Mouse (Mus musculus): ENCODE data around the gene Tprg. TPM values are rescaled to one million over a fixed set of nuclear protein-coding genes. Genes with fewer than 3 reads are reported as not detected.
A peak's percentile ranks its signal among the peaks of the same experiment; 100 is the strongest.

Tprg gene
- total and polyA plus RNA-seq, 2 experiments from 2014 or later = 0.18 TPM; not detected in 1

DNA sequence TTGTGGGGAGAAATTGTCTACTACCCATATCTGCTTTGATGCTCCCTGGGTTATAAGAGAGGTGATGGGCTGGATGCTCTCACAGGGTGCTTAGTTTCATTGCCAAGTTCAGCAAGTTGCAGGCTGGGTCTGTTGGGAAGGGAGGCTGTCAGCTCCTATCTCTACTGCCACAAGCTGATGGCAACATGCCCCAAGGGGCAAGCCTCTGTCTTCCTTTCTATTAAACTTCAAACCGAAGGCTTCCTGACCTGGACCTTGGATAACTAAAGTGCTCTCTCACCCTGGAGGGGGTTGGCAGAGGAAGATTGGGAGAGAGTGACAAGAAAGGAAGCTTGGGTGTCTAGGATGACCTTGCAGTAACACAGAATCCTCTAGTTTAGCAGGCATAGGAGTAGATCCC, 108.1 kb downstream of the Tprg start:
- Histone ChIP-seq H3K9me3 (replicated peaks; ENCODE audit: control insufficient read depth, low read length) (no peaks in the 10 kb centered on the region), H3K9ac (replicated peaks; ENCODE audit: low read depth, low read length) (no peak overlapping the region), H3K4me1 (ENCODE audit: control insufficient read depth, insufficient read depth) (no peaks in the 10 kb centered on the region), H3K27me3 (ENCODE audit: control insufficient read depth, insufficient read depth, low read length) (no peaks in the 10 kb centered on the region), H3K36me3 (replicated peaks; ENCODE audit: control insufficient read depth, insufficient read depth, low read length) (no peaks in the 10 kb centered on the region), H3K27ac (ENCODE audit: low read depth) (no peak overlapping the region), H3K4me2 (ENCODE audit: low read depth, low read length) (no peak overlapping the region), H3K4me3 (ENCODE audit: low read depth, low read length) (no peak overlapping the region)
- ATAC-seq (ENCODE audit: insufficient read depth, low read depth) (no peak), DNase-seq (ENCODE audit: low spot score) (no peak)
- TF ChIP-seq CTCF (IDR thresholded peaks at IDR 0.05; ENCODE audit: low read depth) (no peak), EP300 (IDR thresholded peaks at IDR 0.05; ENCODE audit: low read depth) (no peak)
- WGBS = 30% methylated on average over 1 of the region's 1 CpGs

DNA sequence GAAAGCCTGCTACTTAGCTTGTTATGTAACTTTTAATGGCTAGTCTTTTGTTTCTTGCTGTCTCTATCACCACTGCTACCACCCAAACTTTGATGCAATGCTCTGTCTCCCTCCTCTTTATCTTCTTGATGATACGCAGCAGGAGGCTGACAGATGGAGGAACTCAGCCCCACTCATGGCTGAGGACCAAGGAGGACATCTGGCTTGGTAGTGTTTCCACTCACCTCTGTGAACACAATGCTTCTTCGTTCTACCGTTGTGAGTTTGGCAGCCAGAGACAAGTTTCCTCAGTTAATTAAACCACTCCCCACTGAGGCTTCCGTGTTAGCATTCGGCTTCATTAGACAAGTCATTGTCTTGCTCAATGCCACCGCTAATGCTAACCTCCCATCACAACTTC, 117.5 kb downstream of the Tprg start:
- no peak for TF ChIP-seq CTCF (IDR thresholded peaks at IDR 0.05; ENCODE audit: low read depth)
- TF ChIP-seq EP300 (IDR thresholded peaks at IDR 0.05; ENCODE audit: low read depth) = no peak
- Histone ChIP-seq H3K4me2 (ENCODE audit: low read depth, low read length) (no peak overlapping the region), H3K4me3 (ENCODE audit: low read depth, low read length) (no peak overlapping the region), H3K9ac (replicated peaks; ENCODE audit: low read depth, low read length) (no peak overlapping the region), H3K36me3 (replicated peaks; ENCODE audit: control insufficient read depth, insufficient read depth, low read length) (no peaks in the 10 kb centered on the region), H3K4me1 (ENCODE audit: control insufficient read depth, insufficient read depth) (peaks cover 14% of the 10 kb centered on the region; the same call in 1 of the 2 replicates), H3K27me3 (ENCODE audit: control insufficient read depth, insufficient read depth, low read length) (no peaks in the 10 kb centered on the region), H3K9me3 (replicated peaks; ENCODE audit: control insufficient read depth, low read length) (no peaks in the 10 kb centered on the region), H3K27ac (ENCODE audit: low read depth) (no peak overlapping the region)
- 66% methylated on average over 6 of the region's 6 CpGs for WGBS
- ATAC-seq (ENCODE audit: insufficient read depth, low read depth) (no peak), DNase-seq (ENCODE audit: low spot score) (no peak)

DNA sequence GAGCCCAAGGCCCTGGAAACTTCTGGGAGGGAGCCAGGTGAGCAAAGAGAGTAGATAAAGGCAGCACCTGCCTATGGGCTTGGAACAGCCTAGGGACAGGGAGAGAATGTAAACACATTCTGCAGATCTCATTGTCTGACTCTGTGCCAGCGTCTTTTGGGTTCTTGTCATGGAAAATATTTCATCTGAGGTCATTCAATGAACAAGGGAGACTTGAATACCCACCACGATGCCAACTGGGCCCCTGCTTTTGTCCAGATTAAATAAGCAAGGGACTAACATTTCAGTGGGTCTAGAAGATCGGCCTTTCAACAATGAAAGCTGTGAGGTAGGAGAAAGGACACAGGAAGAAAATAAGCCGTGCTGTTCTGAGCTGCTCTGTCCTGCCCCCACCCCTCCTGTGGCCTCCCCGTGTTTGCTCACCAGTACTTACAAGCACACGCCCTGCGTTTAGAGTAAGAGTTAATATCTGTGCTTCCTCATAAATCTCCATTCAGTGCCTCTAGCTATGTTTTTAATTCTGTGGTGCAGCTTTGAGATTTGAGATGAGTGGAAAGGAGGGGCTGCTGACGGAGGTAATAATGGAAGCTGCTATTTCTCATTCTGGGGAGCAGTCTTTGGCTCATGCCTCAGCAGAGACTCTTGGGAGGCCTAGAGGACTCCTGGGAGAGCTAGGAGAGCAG, 120.7 kb downstream of the Tprg start:
- Histone ChIP-seq H3K27ac (ENCODE audit: low read depth) (peak overlapping the region; percentile 49), H3K4me3 (ENCODE audit: low read depth, low read length) (no peak overlapping the region), H3K9ac (replicated peaks; ENCODE audit: low read depth, low read length) (no peak overlapping the region), H3K4me2 (ENCODE audit: low read depth, low read length) (no peak overlapping the region), H3K36me3 (replicated peaks; ENCODE audit: control insufficient read depth, insufficient read depth, low read length) (no peaks in the 10 kb centered on the region), H3K9me3 (replicated peaks; ENCODE audit: control insufficient read depth, low read length) (no peaks in the 10 kb centered on the region), H3K27me3 (ENCODE audit: control insufficient read depth, insufficient read depth, low read length) (no peaks in the 10 kb centered on the region), H3K4me1 (ENCODE audit: control insufficient read depth, insufficient read depth) (peaks cover 14% of the 10 kb centered on the region; the same call in 1 of the 2 replicates)
- WGBS = 22% methylated on average over 8 of the region's 8 CpGs
- peak; percentile 79 for ATAC-seq (ENCODE audit: insufficient read depth, low read depth)
- DNase-seq (ENCODE audit: low spot score) = peak; percentile 39
- no peak for TF ChIP-seq CTCF (IDR thresholded peaks at IDR 0.05; ENCODE audit: low read depth)
- peak; percentile 31; the same call in 1 of the 2 replicates for TF ChIP-seq EP300 (IDR thresholded peaks at IDR 0.05; ENCODE audit: low read depth)

DNA sequence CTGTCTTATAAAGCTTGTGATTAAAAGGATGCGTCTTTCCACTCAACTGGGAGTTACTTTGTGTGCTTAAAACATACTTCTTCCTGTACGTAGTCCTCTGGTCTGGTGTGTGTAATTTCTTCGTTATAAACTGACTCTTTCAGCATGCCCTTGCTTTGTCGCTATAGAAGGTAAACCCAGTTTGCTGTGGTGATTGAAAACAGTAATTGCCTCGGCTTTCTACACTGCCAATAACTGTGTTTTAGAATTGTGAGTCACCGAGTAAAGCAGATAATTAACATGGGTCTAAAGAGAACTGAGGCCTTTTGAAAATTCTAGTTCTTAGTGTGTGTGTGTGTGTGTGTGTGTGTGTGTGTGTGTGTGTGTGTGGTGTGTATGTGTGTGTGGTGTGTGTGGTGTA, 121.4 kb downstream of the Tprg start:
- WGBS = 80% methylated on average over 6 of the region's 6 CpGs
- ATAC-seq (ENCODE audit: insufficient read depth, low read depth) = no peak
- peak overlapping the region; percentile 49 for H3K27ac ChIP-seq (ENCODE audit: low read depth)
- no peaks in the 10 kb centered on the region for H3K36me3 ChIP-seq (replicated peaks; ENCODE audit: control insufficient read depth, insufficient read depth, low read length)
- no peaks in the 10 kb centered on the region for H3K9me3 ChIP-seq (replicated peaks; ENCODE audit: control insufficient read depth, low read length)
- no peaks in the 10 kb centered on the region for H3K27me3 ChIP-seq (ENCODE audit: control insufficient read depth, insufficient read depth, low read length)
- peaks cover 14% of the 10 kb centered on the region; the same call in 1 of the 2 replicates for H3K4me1 ChIP-seq (ENCODE audit: control insufficient read depth, insufficient read depth)
- DNase-seq (ENCODE audit: low spot score) = no peak
- TF ChIP-seq CTCF (IDR thresholded peaks at IDR 0.05; ENCODE audit: low read depth) (no peak), EP300 (IDR thresholded peaks at IDR 0.05; ENCODE audit: low read depth) (no peak)
- no peak overlapping the region for H3K4me2 ChIP-seq (ENCODE audit: low read depth, low read length)
- no peak overlapping the region for H3K9ac ChIP-seq (replicated peaks; ENCODE audit: low read depth, low read length)
- no peak overlapping the region for H3K4me3 ChIP-seq (ENCODE audit: low read depth, low read length)

DNA sequence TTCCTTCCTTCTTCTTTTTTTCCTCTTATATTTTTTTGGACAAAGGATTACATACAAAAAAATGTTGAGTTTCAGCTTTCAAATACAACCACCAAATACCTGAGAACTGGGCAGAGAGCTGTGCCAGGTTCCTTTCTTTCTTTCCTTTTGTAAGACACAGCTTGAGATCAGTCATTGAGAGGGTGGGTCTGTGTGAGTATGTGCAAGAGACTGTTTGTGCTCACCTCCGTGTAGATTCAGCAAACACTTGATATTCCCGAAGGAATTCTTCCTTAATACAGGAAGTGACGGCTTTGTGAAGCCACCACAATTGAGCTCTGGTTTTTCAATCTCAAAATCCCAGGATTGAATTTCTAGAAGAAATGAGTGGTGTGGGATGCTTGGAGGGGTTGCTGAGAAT, 124.7 kb downstream of the Tprg start:
- no peak overlapping the region for H3K9ac ChIP-seq (replicated peaks; ENCODE audit: low read depth, low read length)
- WGBS = 65% methylated on average over 3 of the region's 3 CpGs
- H3K36me3 ChIP-seq (replicated peaks; ENCODE audit: control insufficient read depth, insufficient read depth, low read length) = no peaks in the 10 kb centered on the region
- TF ChIP-seq CTCF (IDR thresholded peaks at IDR 0.05; ENCODE audit: low read depth) (no peak), EP300 (IDR thresholded peaks at IDR 0.05; ENCODE audit: low read depth) (no peak)
- H3K4me1 ChIP-seq (ENCODE audit: control insufficient read depth, insufficient read depth) = peaks cover 8% of the 10 kb centered on the region; the same call in 1 of the 2 replicates
- DNase-seq (ENCODE audit: low spot score) (no peak), ATAC-seq (ENCODE audit: insufficient read depth, low read depth) (no peak)
- H3K9me3 ChIP-seq (replicated peaks; ENCODE audit: control insufficient read depth, low read length) = no peaks in the 10 kb centered on the region
- no peaks in the 10 kb centered on the region for H3K27me3 ChIP-seq (ENCODE audit: control insufficient read depth, insufficient read depth, low read length)
- H3K4me3 ChIP-seq (ENCODE audit: low read depth, low read length) = no peak overlapping the region
- H3K4me2 ChIP-seq (ENCODE audit: low read depth, low read length) = no peak overlapping the region
- H3K27ac ChIP-seq (ENCODE audit: low read depth) = no peak overlapping the region

DNA sequence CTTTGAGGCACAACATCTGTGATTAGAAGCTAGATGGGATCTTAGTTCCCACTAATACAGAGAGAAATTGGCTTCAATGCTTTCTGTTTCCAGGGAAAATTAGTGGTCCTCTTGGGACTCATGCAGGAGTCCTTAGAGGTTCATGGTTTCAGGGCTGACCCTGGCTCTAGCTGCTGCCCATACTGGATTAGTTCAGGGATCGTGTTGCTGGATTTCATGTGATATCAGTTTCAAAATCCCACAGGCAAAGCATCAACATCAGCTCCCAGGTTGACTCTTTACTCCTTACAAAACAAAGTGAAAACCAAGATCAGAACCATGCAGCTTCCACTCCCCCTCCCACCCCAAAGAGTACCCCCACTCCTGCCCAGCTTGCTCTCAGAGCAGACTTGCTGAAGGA, 127.3 kb downstream of the Tprg start:
- H3K4me2 ChIP-seq (ENCODE audit: low read depth, low read length) = no peak overlapping the region
- no peaks in the 10 kb centered on the region for H3K4me1 ChIP-seq (ENCODE audit: control insufficient read depth, insufficient read depth)
- H3K9ac ChIP-seq (replicated peaks; ENCODE audit: low read depth, low read length) = no peak overlapping the region
- DNase-seq (ENCODE audit: low spot score) (no peak), ATAC-seq (ENCODE audit: insufficient read depth, low read depth) (no peak)
- WGBS = 60% methylated on average over 1 of the region's 1 CpGs
- no peaks in the 10 kb centered on the region for H3K9me3 ChIP-seq (replicated peaks; ENCODE audit: control insufficient read depth, low read length)
- no peaks in the 10 kb centered on the region for H3K27me3 ChIP-seq (ENCODE audit: control insufficient read depth, insufficient read depth, low read length)
- no peak overlapping the region for H3K27ac ChIP-seq (ENCODE audit: low read depth)
- no peaks in the 10 kb centered on the region for H3K36me3 ChIP-seq (replicated peaks; ENCODE audit: control insufficient read depth, insufficient read depth, low read length)
- H3K4me3 ChIP-seq (ENCODE audit: low read depth, low read length) = no peak overlapping the region
- TF ChIP-seq CTCF (IDR thresholded peaks at IDR 0.05; ENCODE audit: low read depth) = no peak
- TF ChIP-seq EP300 (IDR thresholded peaks at IDR 0.05; ENCODE audit: low read depth) = no peak
